Mouse (Mus musculus): Measurements from ENCODE around the gene Pla2g4f. TPM values are rescaled to one million over a fixed set of nuclear protein-coding genes. Genes with fewer than 3 reads are reported as not detected.

Gene Pla2g4f
- total and polyA plus RNA-seq, 3 experiments: 0.08 TPM; not detected in 2

GRCm38 (mm10) chr2:120304113-120304512 is 9.9 kb downstream of the Pla2g4f start:
- no peak overlapping the region for H3K4me3 ChIP-seq
- WGBS: 10% methylated on average over 3 of the region's 3 CpGs
- intact Hi-C loops (cut with DNase I): no loop called here
- no peaks in the 10 kb centered on the region for H3K27me3 ChIP-seq (ENCODE audit: control insufficient read depth, insufficient read depth, low read length)
- no peaks in the 10 kb centered on the region for H3K4me1 ChIP-seq (ENCODE audit: control insufficient read depth, insufficient read depth, low read length)
- no peak overlapping the region for H3K27ac ChIP-seq
- no peak for DNase-seq
- TF ChIP-seq POLR2A (IDR thresholded peaks at IDR 0.05; ENCODE audit: insufficient read depth, low read depth, low read length) (no peak), CTCF (IDR thresholded peaks at IDR 0.05) (no peak), EP300 (IDR thresholded peaks at IDR 0.05; ENCODE audit: insufficient read depth, low read depth, low read length) (no peak)
- no peaks in the 10 kb centered on the region for H3K36me3 ChIP-seq (ENCODE audit: control insufficient read depth, insufficient read depth, low read length)
- H3K9ac ChIP-seq (ENCODE audit: low read depth, low read length): no peak overlapping the region
- no peaks in the 10 kb centered on the region for H3K79me2 ChIP-seq (replicated peaks; ENCODE audit: control insufficient read depth, insufficient read depth, low read length)

GRCm38 (mm10) chr2:120301076-120301475 is 12.9 kb downstream of the Pla2g4f start:
- Histone ChIP-seq H3K36me3 (ENCODE audit: control insufficient read depth, insufficient read depth, low read length) (no peaks in the 10 kb centered on the region), H3K4me3 (no peak overlapping the region), H3K79me2 (replicated peaks; ENCODE audit: control insufficient read depth, insufficient read depth, low read length) (no peaks in the 10 kb centered on the region), H3K9ac (ENCODE audit: low read depth, low read length) (no peak overlapping the region), H3K27me3 (ENCODE audit: control insufficient read depth, insufficient read depth, low read length) (no peaks in the 10 kb centered on the region), H3K27ac (no peak overlapping the region), H3K4me1 (ENCODE audit: control insufficient read depth, insufficient read depth, low read length) (no peaks in the 10 kb centered on the region)
- 94% methylated on average over 6 of the region's 6 CpGs for WGBS
- DNase-seq: no peak
- no peak for TF ChIP-seq POLR2A (IDR thresholded peaks at IDR 0.05; ENCODE audit: insufficient read depth, low read depth, low read length)
- TF ChIP-seq CTCF (IDR thresholded peaks at IDR 0.05): no peak
- TF ChIP-seq EP300 (IDR thresholded peaks at IDR 0.05; ENCODE audit: insufficient read depth, low read depth, low read length): no peak
- intact Hi-C loops (cut with DNase I): no loop called here

GRCm38 (mm10) chr2:120299866-120300265 is 14.1 kb downstream of the Pla2g4f start:
- no peak overlapping the region for H3K4me3 ChIP-seq
- H3K4me1 ChIP-seq (ENCODE audit: control insufficient read depth, insufficient read depth, low read length): no peaks in the 10 kb centered on the region
- no peaks in the 10 kb centered on the region for H3K36me3 ChIP-seq (ENCODE audit: control insufficient read depth, insufficient read depth, low read length)
- intact Hi-C loops (cut with DNase I): no loop called here
- H3K9ac ChIP-seq (ENCODE audit: low read depth, low read length): no peak overlapping the region
- 83% methylated on average over 4 of the region's 4 CpGs for WGBS
- TF ChIP-seq EP300 (IDR thresholded peaks at IDR 0.05; ENCODE audit: insufficient read depth, low read depth, low read length): no peak
- no peak for TF ChIP-seq CTCF (IDR thresholded peaks at IDR 0.05)
- TF ChIP-seq POLR2A (IDR thresholded peaks at IDR 0.05; ENCODE audit: insufficient read depth, low read depth, low read length): no peak
- no peak overlapping the region for H3K27ac ChIP-seq
- no peaks in the 10 kb centered on the region for H3K27me3 ChIP-seq (ENCODE audit: control insufficient read depth, insufficient read depth, low read length)
- DNase-seq: no peak
- H3K79me2 ChIP-seq (replicated peaks; ENCODE audit: control insufficient read depth, insufficient read depth, low read length): no peaks in the 10 kb centered on the region

- intact Hi-C loops (cut with DNase I): no loop called here
- 18% methylated on average over 2 of the region's 2 CpGs for WGBS
- TF ChIP-seq CTCF (IDR thresholded peaks at IDR 0.05) (no peak), EP300 (IDR thresholded peaks at IDR 0.05; ENCODE audit: insufficient read depth, low read depth, low read length) (no peak), POLR2A (IDR thresholded peaks at IDR 0.05; ENCODE audit: insufficient read depth, low read depth, low read length) (no peak)
- H3K4me1 ChIP-seq (ENCODE audit: control insufficient read depth, insufficient read depth, low read length): no peaks in the 10 kb centered on the region
- no peak overlapping the region for H3K9ac ChIP-seq (ENCODE audit: low read depth, low read length)
- no peaks in the 10 kb centered on the region for H3K27me3 ChIP-seq (ENCODE audit: control insufficient read depth, insufficient read depth, low read length)
- no peaks in the 10 kb centered on the region for H3K79me2 ChIP-seq (replicated peaks; ENCODE audit: control insufficient read depth, insufficient read depth, low read length)
- DNase-seq: no peak
- H3K4me3 ChIP-seq: no peak overlapping the region
- H3K36me3 ChIP-seq (ENCODE audit: control insufficient read depth, insufficient read depth, low read length): no peaks in the 10 kb centered on the region
- H3K27ac ChIP-seq: no peak overlapping the region
Measured at GRCm38 (mm10) chr2:120296160-120296559, 17.8 kb downstream of the Pla2g4f start.

- Histone ChIP-seq H3K4me1 (ENCODE audit: control insufficient read depth, insufficient read depth, low read length) (no peaks in the 10 kb centered on the region), H3K79me2 (replicated peaks; ENCODE audit: control insufficient read depth, insufficient read depth, low read length) (no peaks in the 10 kb centered on the region), H3K36me3 (ENCODE audit: control insufficient read depth, insufficient read depth, low read length) (no peaks in the 10 kb centered on the region), H3K27ac (no peak overlapping the region), H3K4me3 (no peak overlapping the region), H3K9ac (ENCODE audit: low read depth, low read length) (no peak overlapping the region), H3K27me3 (ENCODE audit: control insufficient read depth, insufficient read depth, low read length) (no peaks in the 10 kb centered on the region)
- TF ChIP-seq EP300 (IDR thresholded peaks at IDR 0.05; ENCODE audit: insufficient read depth, low read depth, low read length) (no peak), CTCF (IDR thresholded peaks at IDR 0.05) (no peak), POLR2A (IDR thresholded peaks at IDR 0.05; ENCODE audit: insufficient read depth, low read depth, low read length) (no peak)
- DNase-seq: no peak
- WGBS: 77% methylated on average over 8 of the region's 9 CpGs
- intact Hi-C loops (cut with DNase I): no loop called here
Measured at GRCm38 (mm10) chr2:120291471-120292078, 22.4 kb downstream of the Pla2g4f start.

GRCm38 (mm10) chr2:120288995-120289394 is 25.0 kb downstream of the Pla2g4f start, which contains the start of gene Pla2g4d:
Gene Pla2g4d, minus strand, starts transcription at chr2:120289197.
- Histone ChIP-seq H3K4me3 (no peak within 1 kb of the TSS), H3K4me1 (ENCODE audit: control insufficient read depth, insufficient read depth, low read length) (no peaks in the 10 kb centered on the region), H3K9ac (ENCODE audit: low read depth, low read length) (no peak within 1 kb of the TSS), H3K79me2 (replicated peaks; ENCODE audit: control insufficient read depth, insufficient read depth, low read length) (no peaks in the 10 kb centered on the region), H3K27me3 (ENCODE audit: control insufficient read depth, insufficient read depth, low read length) (no peaks in the 10 kb centered on the region), H3K36me3 (ENCODE audit: control insufficient read depth, insufficient read depth, low read length) (no peaks in the 10 kb centered on the region), H3K27ac (no peak within 1 kb of the TSS)
- WGBS: 57% methylated on average over 5 of the region's 5 CpGs
- intact Hi-C loops (cut with DNase I): no loop called here
- TF ChIP-seq CTCF (IDR thresholded peaks at IDR 0.05): no peak
- TF ChIP-seq POLR2A (IDR thresholded peaks at IDR 0.05; ENCODE audit: insufficient read depth, low read depth, low read length): no peak
- TF ChIP-seq EP300 (IDR thresholded peaks at IDR 0.05; ENCODE audit: insufficient read depth, low read depth, low read length): no peak
- DNase-seq: no peak
